Mouse (Mus musculus): ENCODE data around the gene Gna14. TPM values are rescaled to one million over a fixed set of nuclear protein-coding genes. Genes with fewer than 3 reads are reported as not detected.

Gna14 gene
- total RNA-seq, 2 experiments from 2014 or later = 0.09 TPM; not detected in 1

DNA sequence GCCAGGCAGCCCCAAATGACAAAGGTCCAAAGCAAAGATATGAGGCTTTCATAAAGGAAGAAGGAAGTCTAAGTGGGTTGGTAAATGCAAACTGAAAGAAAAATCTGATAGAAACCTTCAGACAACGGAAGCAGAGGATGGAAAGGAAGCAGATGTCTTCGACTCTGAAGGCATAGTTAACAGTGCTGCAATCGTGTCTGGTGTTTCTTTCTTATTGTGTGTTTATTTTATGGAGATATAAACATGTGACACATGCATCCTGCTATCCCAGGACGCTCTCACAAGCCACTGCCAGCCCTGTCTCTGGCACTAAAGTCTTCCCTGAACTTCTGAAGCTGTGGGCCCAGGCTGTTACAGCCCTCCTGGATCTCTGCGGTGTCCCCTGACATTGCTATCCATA is 13.2 kb downstream of the Gna14 start:
- ATAC-seq (replicated peaks; ENCODE audit: low FRiP score, poor library complexity, severe bottlenecking) = no peak

DNA sequence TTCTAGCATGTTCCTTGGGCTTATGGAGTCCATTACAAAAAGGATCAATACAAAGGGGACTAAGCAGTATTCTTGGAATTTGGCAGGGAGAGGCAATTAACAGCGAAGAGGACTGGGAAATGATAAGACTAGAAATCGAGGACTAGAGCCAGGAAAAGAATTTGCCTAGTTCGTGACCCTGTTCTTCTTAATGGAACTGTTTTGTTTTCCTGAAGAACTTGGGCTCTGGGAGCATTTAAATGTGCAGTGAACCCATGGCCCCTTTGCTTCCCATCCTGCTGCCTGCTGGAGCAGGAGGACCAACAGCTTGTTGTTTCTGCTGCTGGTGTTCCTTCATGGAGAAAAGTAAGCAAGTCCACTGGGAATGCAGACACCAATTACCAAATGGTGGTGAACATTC is 15.3 kb downstream of the Gna14 start:
- no peak for ATAC-seq (replicated peaks; ENCODE audit: low FRiP score, poor library complexity, severe bottlenecking)

DNA sequence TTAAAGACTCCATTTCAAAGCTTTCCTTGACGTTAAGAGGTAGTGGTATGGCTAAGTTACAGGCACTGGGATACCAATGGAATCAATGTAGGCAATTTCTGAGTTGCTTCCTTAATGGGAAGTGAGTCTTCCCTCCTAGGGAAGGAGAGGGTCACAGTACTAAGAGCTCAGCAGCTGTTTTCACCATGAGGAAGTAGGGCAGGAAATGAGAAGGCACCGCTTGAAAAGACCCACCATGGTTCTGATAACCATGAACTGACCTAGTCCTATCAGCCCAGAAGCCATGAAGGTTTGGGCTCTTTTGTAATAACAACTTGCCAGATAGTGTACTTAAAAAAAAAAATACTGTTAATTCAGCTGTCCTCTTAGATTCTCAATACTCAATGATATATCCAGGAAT is 20.6 kb downstream of the Gna14 start:
- no peak for ATAC-seq (replicated peaks; ENCODE audit: low FRiP score, poor library complexity, severe bottlenecking)

DNA sequence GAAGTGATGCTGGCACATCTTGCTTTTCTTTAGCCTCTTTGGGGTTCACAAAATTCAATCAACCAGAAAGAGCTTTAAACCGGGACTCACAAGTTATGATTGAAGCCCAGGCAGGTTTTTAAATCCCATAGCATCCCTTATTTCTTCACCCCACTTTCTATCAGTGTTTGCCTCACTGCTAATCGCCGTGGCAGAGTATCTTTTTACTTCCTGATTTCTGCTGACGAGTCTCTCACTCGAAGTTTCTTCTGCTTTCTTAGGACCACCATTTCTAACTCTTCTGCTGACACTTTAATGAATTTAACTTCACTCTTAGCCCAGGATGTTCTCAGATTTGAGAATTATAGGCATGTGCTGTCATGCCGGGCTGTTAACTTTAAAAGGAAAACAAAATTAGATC is 21.6 kb downstream of the Gna14 start:
- no peak for ATAC-seq (replicated peaks; ENCODE audit: low FRiP score, poor library complexity, severe bottlenecking)

DNA sequence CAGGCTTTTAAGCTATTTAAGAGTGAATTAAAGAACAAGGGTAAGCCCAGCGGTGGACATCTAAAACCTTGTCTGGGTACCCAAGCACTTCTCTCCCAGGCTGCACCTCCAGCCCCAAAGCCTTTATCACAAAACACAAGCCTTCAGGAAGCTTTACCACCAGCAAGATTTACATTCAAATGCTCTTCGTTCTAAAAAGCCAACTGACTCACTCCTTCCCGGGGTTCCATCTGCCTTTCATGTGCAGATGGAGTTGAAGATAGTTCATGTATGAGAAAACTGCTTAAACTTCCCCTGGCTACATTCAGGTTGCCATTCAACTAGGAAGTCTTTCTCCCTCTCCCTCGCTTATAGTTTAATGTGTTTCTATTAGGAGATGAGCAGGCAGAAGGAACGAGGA is 23.8 kb downstream of the Gna14 start:
- no peak for ATAC-seq (replicated peaks; ENCODE audit: low FRiP score, poor library complexity, severe bottlenecking)

DNA sequence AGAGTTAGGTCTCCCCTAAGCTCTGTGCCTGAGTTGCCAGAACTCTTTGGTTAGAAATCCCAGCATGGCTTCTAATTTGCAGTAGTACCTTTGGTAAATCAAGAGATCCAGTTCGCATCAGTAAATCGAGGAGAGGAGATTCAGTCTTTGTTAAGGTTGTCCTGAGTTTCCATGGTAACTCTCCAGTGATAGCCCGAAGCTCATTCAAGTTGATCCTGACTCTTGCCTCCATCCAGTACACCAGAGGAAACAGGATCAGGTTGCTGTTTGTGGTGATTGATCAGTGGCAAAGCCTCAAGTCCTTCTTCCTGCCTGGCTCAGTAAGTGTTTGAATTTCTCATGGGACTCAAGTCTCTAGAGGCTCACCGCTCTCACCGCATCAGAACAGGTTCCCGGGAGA is 24.7 kb downstream of the Gna14 start:
- ATAC-seq (replicated peaks; ENCODE audit: low FRiP score, poor library complexity, severe bottlenecking) = no peak

DNA sequence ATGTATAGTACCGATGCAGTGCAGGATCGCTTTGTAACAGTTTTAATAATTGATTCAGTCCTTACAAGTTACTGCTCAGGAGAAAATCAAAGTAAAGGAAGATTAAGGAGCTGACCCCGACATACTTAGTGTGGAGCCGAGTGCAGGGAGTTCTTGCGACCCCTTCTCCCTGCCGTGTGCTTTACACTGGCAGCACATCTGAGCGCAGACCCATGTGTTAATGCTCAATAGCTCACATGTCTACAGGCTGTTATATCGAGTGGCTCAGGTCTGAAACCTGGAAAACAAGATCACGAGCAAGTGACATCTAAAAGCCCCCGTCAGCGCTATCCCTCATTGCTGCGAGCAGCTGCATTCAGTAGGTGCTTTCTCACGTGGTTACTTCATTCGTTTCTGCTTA is 25.3 kb downstream of the Gna14 start:
- ATAC-seq (replicated peaks; ENCODE audit: low FRiP score, poor library complexity, severe bottlenecking) = no peak

DNA sequence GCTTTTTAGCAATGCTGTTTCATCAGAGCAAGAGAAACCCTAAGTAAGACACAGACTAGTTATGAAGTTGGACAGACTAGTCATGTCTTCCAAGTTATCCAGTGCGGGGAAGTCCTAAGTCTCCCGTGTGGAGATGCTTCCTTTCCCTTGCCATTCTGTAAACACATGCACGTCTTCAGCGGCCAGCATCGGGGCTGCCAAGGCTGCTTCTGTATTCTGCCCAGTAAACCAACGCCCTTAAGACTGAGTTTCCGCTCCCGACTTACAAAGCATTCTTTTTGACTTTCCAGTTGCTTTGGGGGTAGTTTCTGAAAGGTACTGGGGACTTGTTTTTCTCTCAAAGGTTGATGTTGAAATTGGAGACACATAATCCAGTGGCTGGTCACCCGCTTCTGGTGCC is 26.9 kb downstream of the Gna14 start:
- ATAC-seq (replicated peaks; ENCODE audit: low FRiP score, poor library complexity, severe bottlenecking) = no peak

DNA sequence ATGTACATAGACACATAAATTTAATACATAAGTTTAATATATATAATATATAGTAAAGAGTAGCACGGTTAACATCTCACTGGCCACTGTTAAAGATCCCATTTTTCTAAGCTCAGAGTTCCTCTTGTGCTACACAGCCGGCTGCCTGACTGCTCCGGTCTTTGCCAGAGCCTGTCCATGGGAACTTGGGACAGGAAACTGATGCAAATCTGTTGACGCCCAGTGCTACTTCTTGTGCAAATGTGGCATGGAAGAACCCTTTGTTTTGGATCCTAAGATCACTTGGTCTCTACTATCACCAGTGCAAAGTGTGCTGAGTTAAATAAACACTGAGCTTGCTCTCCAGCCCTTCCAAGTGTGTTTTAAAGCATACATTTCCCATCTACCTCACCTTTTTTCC is 29.2 kb downstream of the Gna14 start:
- ATAC-seq (replicated peaks; ENCODE audit: low FRiP score, poor library complexity, severe bottlenecking) = no peak

DNA sequence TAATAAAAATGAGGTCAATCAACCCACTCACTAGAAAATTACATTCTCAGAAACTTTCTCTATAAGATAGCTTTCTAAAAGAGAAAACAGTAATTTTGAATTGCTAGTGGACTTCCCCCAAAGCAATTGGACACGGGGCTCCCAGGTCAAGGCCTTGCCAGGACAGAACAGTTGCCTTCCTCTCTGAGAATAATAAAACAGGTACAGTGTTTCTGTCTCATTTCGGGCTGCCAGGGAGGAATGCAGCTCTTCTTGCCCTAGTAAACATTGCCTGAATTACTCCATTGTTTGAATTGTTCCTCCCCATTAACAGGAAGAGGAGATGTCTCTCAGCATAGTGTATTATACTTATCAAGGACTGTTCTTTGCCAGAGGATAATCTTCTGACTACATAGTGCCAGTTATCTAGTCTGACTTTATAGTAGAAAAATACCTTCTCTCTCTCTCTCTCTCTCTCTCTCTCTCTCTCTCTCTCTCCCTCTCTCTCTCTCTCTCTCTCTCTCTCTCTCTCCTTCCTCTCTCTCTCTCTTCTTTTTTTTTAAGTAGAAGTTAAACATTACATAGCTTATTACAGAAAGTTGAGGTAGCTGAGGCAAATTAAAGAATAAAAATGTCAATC is 33.3 kb downstream of the Gna14 start:
- no peak for ATAC-seq (replicated peaks; ENCODE audit: low FRiP score, poor library complexity, severe bottlenecking)

DNA sequence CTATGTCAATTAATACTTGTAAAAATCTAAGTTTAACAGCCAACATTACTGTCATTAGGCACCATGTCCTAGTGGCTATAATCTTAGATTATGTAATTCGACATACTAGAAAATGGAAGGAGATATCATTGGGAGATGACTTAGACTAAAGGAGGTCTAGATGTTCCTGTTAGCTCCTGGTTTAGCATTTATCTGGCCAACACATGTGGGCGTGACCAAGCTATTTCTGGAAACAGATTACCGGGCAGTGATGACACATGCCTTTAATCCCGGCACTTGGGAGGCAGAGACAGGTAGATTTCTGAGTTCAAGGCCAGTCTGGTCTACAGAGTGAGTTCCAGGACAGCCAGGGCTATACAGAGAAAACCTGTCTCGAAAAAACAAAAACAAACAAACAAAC is 37.1 kb downstream of the Gna14 start:
- ATAC-seq (replicated peaks; ENCODE audit: low FRiP score, poor library complexity, severe bottlenecking) = peak; percentile 69; the same call in 1 of the 2 replicates

DNA sequence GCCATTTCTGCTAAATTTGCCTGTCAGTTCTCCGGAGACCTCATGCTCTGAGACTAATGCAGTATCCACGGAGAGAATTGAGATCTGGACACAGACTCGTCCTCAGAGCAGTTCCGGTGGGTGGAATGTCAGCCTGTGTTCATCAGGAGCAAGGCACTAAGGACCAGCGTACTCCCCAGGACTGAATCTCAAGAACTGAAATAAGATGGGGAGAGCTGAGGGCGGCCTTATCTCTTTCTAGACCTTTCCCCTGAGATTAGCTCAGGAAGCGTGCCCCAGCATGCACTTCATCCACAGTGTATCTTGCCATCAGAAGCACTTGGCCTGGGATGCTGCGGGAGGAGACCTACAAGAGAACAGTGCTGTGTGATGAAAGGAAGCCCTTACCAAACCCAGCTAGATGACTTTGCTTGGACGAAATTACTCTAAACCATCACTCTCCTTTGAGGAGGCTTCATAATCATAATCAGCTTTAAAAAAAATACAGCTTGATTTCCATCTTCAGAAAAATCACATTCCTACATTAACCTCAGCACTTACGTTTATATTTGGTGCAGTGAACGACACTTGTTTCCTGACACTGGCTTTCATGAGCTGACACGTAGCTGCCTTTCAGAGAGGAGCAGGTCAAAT is 41.9 kb downstream of the Gna14 start:
- ATAC-seq (replicated peaks; ENCODE audit: low FRiP score, poor library complexity, severe bottlenecking) = no peak

DNA sequence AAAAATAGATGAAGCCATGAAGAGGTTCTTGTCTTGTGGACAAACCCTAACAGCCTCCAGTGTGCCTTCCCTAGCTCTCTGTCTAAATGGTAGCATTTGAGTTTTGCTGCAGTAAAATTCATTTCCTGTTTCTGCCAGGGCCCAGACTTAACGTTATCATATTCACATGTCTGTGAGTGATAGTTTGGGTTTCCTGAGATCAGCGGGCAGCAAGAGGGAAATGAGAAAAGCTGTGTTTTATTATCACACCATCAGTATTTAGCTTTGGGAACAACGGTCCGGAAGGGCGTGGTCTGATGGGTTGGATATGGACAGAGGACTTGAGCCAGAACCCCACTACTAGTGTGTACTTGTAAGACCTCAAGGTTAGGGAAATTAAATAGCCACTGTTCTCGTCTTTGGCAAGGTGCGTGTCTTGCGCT is 42.6 kb downstream of the Gna14 start:
- no peak for ATAC-seq (replicated peaks; ENCODE audit: low FRiP score, poor library complexity, severe bottlenecking)

DNA sequence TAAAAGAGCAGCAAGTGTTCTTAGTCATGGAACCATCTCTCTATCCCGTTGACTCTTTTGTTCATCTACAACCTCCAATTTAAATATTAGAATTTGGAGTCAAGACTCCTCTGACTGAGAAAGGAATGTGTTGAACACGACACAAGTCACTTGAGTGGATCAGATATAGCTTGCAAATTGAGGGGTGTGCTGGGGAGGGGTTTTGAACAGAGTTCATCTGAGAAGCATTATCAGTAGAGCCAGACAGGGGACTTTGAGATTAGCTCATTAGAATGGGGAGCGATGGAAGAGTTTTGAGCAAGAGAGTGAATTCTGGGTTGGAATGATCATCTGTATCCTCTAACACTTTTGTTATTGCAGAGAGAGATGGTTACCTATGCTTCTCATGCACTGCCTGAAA is 46.5 kb downstream of the Gna14 start:
- ATAC-seq (replicated peaks; ENCODE audit: low FRiP score, poor library complexity, severe bottlenecking) = 0 out of 2 replicates have a peak, but pooled peaks have one; percentile 68

DNA sequence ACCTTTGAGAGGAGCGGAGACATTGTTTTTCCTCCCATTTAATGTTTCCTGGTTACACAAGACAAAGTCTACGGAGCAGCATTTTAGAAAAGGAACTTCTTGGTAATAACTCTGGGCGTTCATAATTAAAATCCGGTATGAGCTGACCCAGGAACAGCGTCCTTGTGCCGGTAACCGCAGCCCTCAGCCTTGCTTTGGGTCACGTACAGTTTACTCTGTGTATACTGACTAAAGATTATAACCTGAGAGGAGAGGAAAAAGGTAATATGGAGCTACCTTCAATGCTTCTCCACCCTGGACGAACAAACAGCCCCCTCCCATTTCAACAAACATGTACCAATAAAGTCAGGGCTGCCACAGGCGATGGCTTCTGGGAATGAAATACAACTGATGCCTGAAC is 48.7 kb downstream of the Gna14 start:
- no peak for ATAC-seq (replicated peaks; ENCODE audit: low FRiP score, poor library complexity, severe bottlenecking)

DNA sequence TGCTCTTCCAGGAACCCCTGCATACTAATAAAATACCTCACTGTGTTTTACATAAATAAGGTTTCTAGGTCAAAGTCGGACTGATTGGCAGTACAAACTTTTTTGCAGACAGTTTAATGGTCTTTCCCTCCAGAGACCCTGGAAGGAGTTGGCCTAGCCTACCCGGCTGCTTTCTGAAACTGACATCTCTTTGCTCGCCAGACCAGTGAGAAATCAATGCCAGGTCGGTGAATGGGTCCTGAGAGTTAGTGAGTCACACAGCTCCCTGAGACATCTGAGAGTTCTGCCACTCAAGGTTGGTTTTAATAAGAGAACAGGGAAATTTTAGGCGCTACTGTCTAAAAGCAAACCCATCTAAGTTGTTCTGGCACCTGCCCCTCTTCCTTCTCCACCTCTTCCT is 49.1 kb downstream of the Gna14 start:
- no peak for ATAC-seq (replicated peaks; ENCODE audit: low FRiP score, poor library complexity, severe bottlenecking)

DNA sequence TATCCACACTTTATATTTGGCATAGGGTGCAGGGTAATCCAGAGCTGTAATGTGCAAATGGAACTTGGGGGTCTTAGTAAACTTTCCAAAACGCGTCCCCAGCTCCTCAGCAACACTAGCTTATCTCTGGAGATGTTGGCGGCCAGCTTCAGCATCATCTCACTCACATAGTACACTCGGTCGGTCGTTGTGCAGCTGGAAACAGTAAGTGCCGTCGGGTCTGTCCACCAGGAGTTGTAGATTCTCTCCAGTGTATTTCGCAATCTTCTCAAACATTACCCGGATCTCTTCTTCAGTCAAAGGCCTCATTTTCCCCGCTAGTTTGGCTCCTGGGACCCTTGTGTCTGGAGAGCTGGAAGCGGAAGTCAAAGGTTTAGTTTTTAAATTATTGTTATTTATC is 55.2 kb downstream of the Gna14 start:
- no peak for ATAC-seq (replicated peaks; ENCODE audit: low FRiP score, poor library complexity, severe bottlenecking)

DNA sequence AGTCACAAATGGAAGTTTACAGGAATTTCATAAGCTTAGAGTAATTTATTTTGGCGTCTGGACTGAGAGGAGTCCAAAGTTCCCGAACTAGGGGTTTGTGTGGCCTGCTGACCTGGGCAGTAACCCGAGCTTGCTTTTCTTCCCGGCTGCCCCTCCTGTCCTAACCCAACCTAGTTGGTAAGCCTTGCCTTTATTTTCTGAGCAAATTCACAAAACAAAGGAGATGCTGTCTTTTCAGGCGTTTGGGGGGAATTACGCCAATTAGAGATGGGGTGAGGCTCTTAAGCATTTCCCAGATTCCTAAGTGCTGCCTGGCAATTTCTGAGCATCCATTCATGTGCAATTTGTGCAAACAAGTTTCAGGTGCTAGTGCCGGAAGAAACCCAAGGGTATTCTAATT is 55.9 kb downstream of the Gna14 start:
- ATAC-seq (replicated peaks; ENCODE audit: low FRiP score, poor library complexity, severe bottlenecking) = no peak

DNA sequence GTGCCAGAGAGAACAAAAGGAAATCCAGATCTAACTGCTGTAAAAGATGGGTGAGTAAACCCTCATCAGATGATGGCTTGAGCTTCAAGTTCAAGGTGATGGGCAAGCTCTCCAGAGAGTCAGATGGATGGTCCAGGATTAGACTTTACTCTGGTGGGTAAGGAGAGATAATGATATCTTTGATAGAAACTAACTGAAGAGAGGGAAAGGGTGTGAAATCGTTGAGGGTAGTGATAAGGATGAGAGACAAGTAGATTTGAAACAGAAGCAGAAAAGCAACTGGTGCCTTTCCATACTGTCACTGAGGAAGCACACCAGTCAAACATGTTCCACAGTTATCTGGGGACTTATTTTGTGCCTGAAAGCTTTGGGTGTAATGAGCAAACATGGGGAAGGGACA is 56.9 kb downstream of the Gna14 start:
- no peak for ATAC-seq (replicated peaks; ENCODE audit: low FRiP score, poor library complexity, severe bottlenecking)

DNA sequence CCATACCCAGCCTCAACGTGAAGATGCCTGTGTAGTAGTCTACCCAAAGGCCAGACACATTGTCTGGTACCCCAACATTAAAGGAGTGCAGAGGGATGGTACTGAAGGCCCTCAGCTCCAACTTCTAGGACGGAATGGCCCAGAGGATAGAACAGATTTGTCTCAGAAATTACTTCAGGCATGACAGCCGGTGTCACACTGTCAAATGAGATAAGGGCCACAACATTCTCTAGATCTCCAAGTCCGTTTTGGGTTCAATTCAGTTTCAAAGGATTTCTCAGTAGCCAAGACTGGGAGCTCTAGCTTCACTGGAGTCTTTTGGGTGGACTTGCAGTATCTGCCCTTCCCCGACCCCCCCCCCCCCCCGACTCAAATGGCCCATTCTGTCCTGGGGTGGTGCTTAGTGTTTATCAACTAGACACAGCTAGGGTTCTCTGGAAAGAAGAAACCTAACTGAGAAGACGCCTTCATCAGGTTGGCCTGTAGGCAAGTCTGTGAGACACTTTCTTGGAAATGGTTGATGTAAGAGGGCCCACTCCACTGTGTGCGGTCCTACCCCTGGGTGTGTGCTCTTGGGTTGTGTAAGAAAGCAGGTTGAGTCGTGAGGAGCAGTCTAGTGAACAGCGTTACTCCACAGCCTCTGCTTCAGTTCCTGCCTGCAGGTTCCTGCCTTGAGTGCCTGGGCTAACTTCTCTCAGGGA is 59.4 kb downstream of the Gna14 start:
- ATAC-seq (replicated peaks; ENCODE audit: low FRiP score, poor library complexity, severe bottlenecking) = no peak

DNA sequence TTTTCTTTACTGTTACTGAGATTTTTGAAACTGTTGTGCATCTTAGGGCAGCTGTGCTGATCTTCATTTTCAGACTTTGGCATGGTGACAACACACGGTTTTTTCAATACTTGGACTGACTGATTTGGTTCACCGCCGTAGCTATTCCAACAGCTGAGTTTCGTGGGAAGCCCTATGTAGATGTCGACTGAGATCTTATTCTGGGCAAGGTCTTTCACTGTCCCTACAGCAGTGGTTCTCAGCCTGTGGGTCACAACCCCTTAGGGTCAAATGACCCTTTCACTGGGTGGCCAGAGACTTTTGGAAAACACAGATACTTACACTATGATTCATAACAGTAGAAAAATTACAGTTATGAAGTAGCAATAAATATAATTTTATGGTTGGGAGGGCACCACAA is 60.5 kb downstream of the Gna14 start:
- no peak for ATAC-seq (replicated peaks; ENCODE audit: low FRiP score, poor library complexity, severe bottlenecking)
